Mouse (Mus musculus): ENCODE data around the gene Cenpj. TPM values are rescaled to one million over a fixed set of nuclear protein-coding genes. Genes with fewer than 3 reads are reported as not detected.

Gene Cenpj
- polyA plus RNA-seq, 1 experiment = 2.9 TPM

DNA sequence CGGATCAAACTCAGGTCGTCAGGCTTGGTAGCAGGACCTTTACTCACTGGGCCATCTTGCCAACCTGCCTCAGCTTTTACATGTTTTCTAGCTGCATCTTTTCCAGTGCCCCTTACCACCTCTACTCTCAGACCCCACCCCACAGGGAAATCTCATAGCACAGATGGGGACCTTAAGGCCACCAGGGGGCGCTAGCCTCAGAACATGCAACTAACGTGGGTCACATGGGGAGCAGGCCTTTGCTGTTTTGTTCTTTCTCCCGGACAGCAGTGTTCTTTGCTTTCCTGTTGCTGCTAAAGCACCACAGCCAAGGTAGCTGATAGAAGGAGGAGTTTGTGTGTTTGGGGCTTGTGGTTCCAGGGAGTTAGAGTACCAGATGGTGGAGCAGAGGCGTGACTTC is 23.5 kb upstream of the Cenpj start:
- Histone ChIP-seq H3K4me1 (ENCODE audit: control insufficient read depth, insufficient read depth, insufficient read length) (no peaks in the 10 kb centered on the region), H3K36me3 (ENCODE audit: control insufficient read depth, insufficient read depth, low read length) (peaks cover 36% of the 10 kb centered on the region), H3K4me3 (ENCODE audit: extremely low read depth, insufficient read depth, insufficient read length) (no peak overlapping the region), H3K27me3 (ENCODE audit: control insufficient read depth, insufficient read depth, low read length) (no peaks in the 10 kb centered on the region), H3K27ac (ENCODE audit: insufficient read depth, low read length) (no peak overlapping the region)
- 55% methylated on average over 6 of the region's 6 CpGs for WGBS
- DNase-seq (ENCODE audit: low read depth in 1 of 2, low spot score in 2 of 2) = peak in 1 of 2 experiments; percentile 56
- TF ChIP-seq POLR2A (IDR thresholded peaks at IDR 0.05; ENCODE audit: low read depth, low read length) = no peak
- TF ChIP-seq CTCF (IDR thresholded peaks at IDR 0.05; ENCODE audit: extremely low read depth, insufficient read depth, insufficient read length, insufficient replicate concordance) = peak; percentile 60; the same call in 1 of the 2 replicates

DNA sequence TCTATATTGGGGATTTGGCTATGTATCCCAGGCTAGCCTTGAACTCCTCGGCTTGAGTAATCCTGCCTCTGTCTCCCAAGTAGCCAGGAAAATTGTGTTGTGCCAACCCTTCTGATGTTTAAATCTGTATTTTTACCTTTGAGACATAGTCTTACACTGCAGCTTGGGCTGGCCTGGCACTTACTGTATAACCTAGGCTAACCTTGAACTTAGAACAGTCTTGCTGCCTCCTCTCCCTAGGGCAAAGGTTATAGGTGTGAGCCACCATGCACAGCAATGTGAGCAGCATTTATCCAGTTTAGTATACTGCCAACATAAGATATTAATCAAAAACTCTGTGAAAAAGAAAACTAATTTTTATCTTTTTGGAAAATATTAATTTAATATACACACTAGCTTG is 19.6 kb upstream of the Cenpj start:
- no peaks in the 10 kb centered on the region for H3K27me3 ChIP-seq (ENCODE audit: control insufficient read depth, insufficient read depth, low read length)
- no peak for DNase-seq (ENCODE audit: low read depth in 1 of 2, low spot score in 2 of 2)
- peaks cover 51% of the 10 kb centered on the region for H3K36me3 ChIP-seq (ENCODE audit: control insufficient read depth, insufficient read depth, low read length)
- H3K27ac ChIP-seq (ENCODE audit: insufficient read depth, low read length) = no peak overlapping the region
- no peak for TF ChIP-seq POLR2A (IDR thresholded peaks at IDR 0.05; ENCODE audit: low read depth, low read length)
- TF ChIP-seq CTCF (IDR thresholded peaks at IDR 0.05; ENCODE audit: extremely low read depth, insufficient read depth, insufficient read length, insufficient replicate concordance) = no peak
- H3K4me1 ChIP-seq (ENCODE audit: control insufficient read depth, insufficient read depth, insufficient read length) = no peaks in the 10 kb centered on the region
- no peak overlapping the region for H3K4me3 ChIP-seq (ENCODE audit: extremely low read depth, insufficient read depth, insufficient read length)
- 95% methylated on average over 1 of the region's 1 CpGs for WGBS

- Histone ChIP-seq H3K27me3 (ENCODE audit: control insufficient read depth, insufficient read depth, low read length) (no peaks in the 10 kb centered on the region), H3K36me3 (ENCODE audit: control insufficient read depth, insufficient read depth, low read length) (peaks cover 55% of the 10 kb centered on the region), H3K27ac (ENCODE audit: insufficient read depth, low read length) (no peak overlapping the region), H3K4me3 (ENCODE audit: extremely low read depth, insufficient read depth, insufficient read length) (no peak overlapping the region), H3K4me1 (ENCODE audit: control insufficient read depth, insufficient read depth, insufficient read length) (no peaks in the 10 kb centered on the region)
- WGBS = 91% methylated on average over 9 of the region's 9 CpGs
- TF ChIP-seq CTCF (IDR thresholded peaks at IDR 0.05; ENCODE audit: extremely low read depth, insufficient read depth, insufficient read length, insufficient replicate concordance) (no peak), POLR2A (IDR thresholded peaks at IDR 0.05; ENCODE audit: low read depth, low read length) (no peak)
- DNase-seq (ENCODE audit: low read depth in 1 of 2, low spot score in 2 of 2) = no peak
These were observed 17.0 kb upstream of the Cenpj start for GRCm38 (mm10) chr14:56592191-56592590.

- TF ChIP-seq CTCF (IDR thresholded peaks at IDR 0.05; ENCODE audit: extremely low read depth, insufficient read depth, insufficient read length, insufficient replicate concordance) (no peak), POLR2A (IDR thresholded peaks at IDR 0.05; ENCODE audit: low read depth, low read length) (no peak)
- Histone ChIP-seq H3K27me3 (ENCODE audit: control insufficient read depth, insufficient read depth, low read length) (no peaks in the 10 kb centered on the region), H3K4me3 (ENCODE audit: extremely low read depth, insufficient read depth, insufficient read length) (no peak overlapping the region), H3K36me3 (ENCODE audit: control insufficient read depth, insufficient read depth, low read length) (peaks cover 17% of the 10 kb centered on the region), H3K4me1 (ENCODE audit: control insufficient read depth, insufficient read depth, insufficient read length) (peaks cover 2% of the 10 kb centered on the region; the same call in 1 of the 2 replicates), H3K27ac (ENCODE audit: insufficient read depth, low read length) (no peak overlapping the region)
- DNase-seq (ENCODE audit: low read depth in 1 of 2, low spot score in 2 of 2) = no peak
- WGBS = 87% methylated on average over 6 of the region's 6 CpGs
These were observed 7.1 kb upstream of the Cenpj start for GRCm38 (mm10) chr14:56582294-56582693.

- peak in 1 of 2 experiments; percentile 35 for DNase-seq (ENCODE audit: low read depth in 1 of 2, low spot score in 2 of 2)
- H3K27me3 ChIP-seq (ENCODE audit: control insufficient read depth, insufficient read depth, low read length) = no peaks in the 10 kb centered on the region
- TF ChIP-seq POLR2A (IDR thresholded peaks at IDR 0.05; ENCODE audit: low read depth, low read length) (no peak), CTCF (IDR thresholded peaks at IDR 0.05; ENCODE audit: extremely low read depth, insufficient read depth, insufficient read length, insufficient replicate concordance) (no peak)
- H3K4me1 ChIP-seq (ENCODE audit: control insufficient read depth, insufficient read depth, insufficient read length) = peaks cover 4% of the 10 kb centered on the region
- 43% methylated on average over 5 of the region's 5 CpGs for WGBS
- H3K36me3 ChIP-seq (ENCODE audit: control insufficient read depth, insufficient read depth, low read length) = peaks cover 12% of the 10 kb centered on the region
- no peak overlapping the region for H3K4me3 ChIP-seq (ENCODE audit: extremely low read depth, insufficient read depth, insufficient read length)
- H3K27ac ChIP-seq (ENCODE audit: insufficient read depth, low read length) = no peak overlapping the region
These were observed 5.9 kb upstream of the Cenpj start for GRCm38 (mm10) chr14:56581117-56581516.

DNA sequence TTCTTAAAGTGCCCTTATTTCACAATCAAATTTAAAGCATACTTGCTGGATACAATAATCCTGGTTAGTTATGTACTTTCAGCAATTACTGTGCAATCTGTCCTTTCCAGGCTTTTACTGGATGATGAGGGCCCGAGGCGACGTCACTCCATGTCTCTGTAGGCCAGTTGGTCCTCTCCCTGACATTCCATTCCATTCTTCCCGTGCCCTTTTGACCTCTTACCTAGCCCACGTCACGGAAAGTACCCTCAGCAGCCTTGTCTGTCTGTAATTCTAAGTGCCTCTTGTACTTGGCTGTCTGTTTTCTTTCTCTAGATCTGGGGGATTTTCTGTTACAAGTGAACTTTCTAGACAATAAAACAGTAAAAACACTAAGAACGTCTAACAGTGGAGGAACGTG is 3.8 kb upstream of the Cenpj start:
- H3K27ac ChIP-seq (ENCODE audit: insufficient read depth, low read length) = no peak overlapping the region
- no peak for TF ChIP-seq POLR2A (IDR thresholded peaks at IDR 0.05; ENCODE audit: low read depth, low read length)
- no peak for TF ChIP-seq CTCF (IDR thresholded peaks at IDR 0.05; ENCODE audit: extremely low read depth, insufficient read depth, insufficient read length, insufficient replicate concordance)
- H3K4me1 ChIP-seq (ENCODE audit: control insufficient read depth, insufficient read depth, insufficient read length) = peaks cover 4% of the 10 kb centered on the region
- no peak for DNase-seq (ENCODE audit: low read depth in 1 of 2, low spot score in 2 of 2)
- 90% methylated on average over 8 of the region's 8 CpGs for WGBS
- 0 out of 2 replicates have a peak, but pooled peaks cover 2% of the 10 kb centered on the region for H3K36me3 ChIP-seq (ENCODE audit: control insufficient read depth, insufficient read depth, low read length)
- no peaks in the 10 kb centered on the region; the same call in 1 of the 2 replicates for H3K27me3 ChIP-seq (ENCODE audit: control insufficient read depth, insufficient read depth, low read length)
- no peak overlapping the region for H3K4me3 ChIP-seq (ENCODE audit: extremely low read depth, insufficient read depth, insufficient read length)

Measured in spleen, adult 2 months (tissue).